Mouse (Mus musculus): Measurements from ENCODE around the gene Duoxa2. TPM values are rescaled to one million over a fixed set of nuclear protein-coding genes. Genes with fewer than 3 reads are reported as not detected.

The Duoxa2 gene
- polyA plus RNA-seq, 1 experiment from 2014 or later: not detected

- Histone ChIP-seq H3K9me3 (no peaks in the 10 kb centered on the region), H3K36me3 (no peaks in the 10 kb centered on the region), H3K4me2 (no peak overlapping the region), H3K27ac (replicated peaks) (no peak overlapping the region), H3K27me3 (peaks cover 99% of the 10 kb centered on the region), H3K9ac (no peak overlapping the region), H3K4me3 (no peak overlapping the region), H3K4me1 (replicated peaks) (peaks cover 40% of the 10 kb centered on the region)
- WGBS: 9% methylated on average over 14 of the region's 14 CpGs
- ATAC-seq (ENCODE audit: low read depth): no peak
These were observed 1.4 kb downstream of the Duoxa2 start for GRCm38 (mm10) chr2:122299911-122300655.

- Histone ChIP-seq H3K27ac (replicated peaks) (no peak overlapping the region), H3K27me3 (peaks cover 99% of the 10 kb centered on the region), H3K36me3 (no peaks in the 10 kb centered on the region), H3K4me1 (replicated peaks) (peaks cover 40% of the 10 kb centered on the region), H3K4me3 (peak overlapping the region; percentile 44; the same call in 1 of the 2 replicates), H3K4me2 (peak overlapping the region; percentile 77), H3K9me3 (no peaks in the 10 kb centered on the region), H3K9ac (no peak overlapping the region)
- 4% methylated on average over 14 of the region's 14 CpGs for WGBS
- no peak for ATAC-seq (ENCODE audit: low read depth)
These were observed 1.9 kb downstream of the Duoxa2 start for GRCm38 (mm10) chr2:122300656-122301020.

- no peaks in the 10 kb centered on the region for H3K36me3 ChIP-seq
- peak; percentile 54 for ATAC-seq (ENCODE audit: low read depth)
- peaks cover 40% of the 10 kb centered on the region for H3K4me1 ChIP-seq (replicated peaks)
- H3K4me2 ChIP-seq: peak overlapping the region; percentile 77
- H3K4me3 ChIP-seq: peak overlapping the region; percentile 44
- H3K27ac ChIP-seq (replicated peaks): no peak overlapping the region
- H3K27me3 ChIP-seq: peaks cover 99% of the 10 kb centered on the region
- 1% methylated on average over 48 of the region's 48 CpGs for WGBS
- H3K9ac ChIP-seq: peak overlapping the region; percentile 66
- no peaks in the 10 kb centered on the region for H3K9me3 ChIP-seq
These were observed 2.6 kb downstream of the Duoxa2 start for GRCm38 (mm10) chr2:122301081-122301920.

DNA sequence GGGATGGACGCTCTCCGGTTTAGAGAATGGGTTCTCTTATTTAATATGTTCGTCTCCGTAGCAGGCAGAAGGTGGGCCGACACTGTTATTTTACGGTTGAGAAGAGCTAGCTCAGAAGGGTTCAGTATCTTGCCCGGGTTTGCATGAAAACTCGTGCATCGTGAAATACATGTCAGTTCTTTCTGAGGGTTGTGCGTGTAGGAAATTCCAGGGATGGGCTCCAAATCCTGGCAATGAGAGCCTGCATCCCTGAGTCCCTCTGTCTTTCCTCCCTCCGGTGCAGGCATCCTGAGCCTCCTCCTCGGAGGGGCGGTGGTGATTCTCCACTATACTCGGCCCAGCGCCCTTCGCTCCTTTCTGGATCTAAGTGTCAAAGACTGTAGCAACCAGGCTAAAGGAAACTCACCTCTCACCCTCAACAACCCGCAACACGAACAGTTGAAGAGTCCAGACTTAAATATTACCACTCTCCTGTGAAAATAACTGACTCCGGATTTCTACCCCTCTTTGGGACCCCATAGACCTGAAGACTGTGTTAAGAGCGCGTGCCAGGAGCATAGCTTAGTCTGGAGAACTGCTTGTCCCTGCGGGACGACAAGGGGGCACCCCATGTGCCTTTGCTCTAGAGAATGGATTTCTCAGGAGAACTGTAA, 3.3 kb downstream of the Duoxa2 start:
- 6% methylated on average over 23 of the region's 23 CpGs for WGBS
- Histone ChIP-seq H3K4me2 (peak overlapping the region; percentile 77), H3K4me1 (replicated peaks) (peaks cover 40% of the 10 kb centered on the region), H3K4me3 (peak overlapping the region; percentile 44), H3K27me3 (peaks cover 99% of the 10 kb centered on the region), H3K9me3 (no peaks in the 10 kb centered on the region), H3K36me3 (no peaks in the 10 kb centered on the region), H3K9ac (peak overlapping the region; percentile 66), H3K27ac (replicated peaks) (no peak overlapping the region)
- no peak for ATAC-seq (ENCODE audit: low read depth)

GRCm38 (mm10) chr2:122302574-122303241, 4.0 kb downstream of the Duoxa2 start:
- Histone ChIP-seq H3K9me3 (no peaks in the 10 kb centered on the region), H3K4me3 (peak overlapping the region; percentile 44; the same call in 1 of the 2 replicates), H3K4me2 (peak overlapping the region; percentile 77; the same call in 1 of the 2 replicates), H3K27me3 (peaks cover 99% of the 10 kb centered on the region), H3K4me1 (replicated peaks) (peaks cover 34% of the 10 kb centered on the region), H3K36me3 (no peaks in the 10 kb centered on the region), H3K27ac (replicated peaks) (no peak overlapping the region), H3K9ac (no peak overlapping the region)
- ATAC-seq (ENCODE audit: low read depth): no peak
- 15% methylated on average over 9 of the region's 9 CpGs for WGBS

DNA sequence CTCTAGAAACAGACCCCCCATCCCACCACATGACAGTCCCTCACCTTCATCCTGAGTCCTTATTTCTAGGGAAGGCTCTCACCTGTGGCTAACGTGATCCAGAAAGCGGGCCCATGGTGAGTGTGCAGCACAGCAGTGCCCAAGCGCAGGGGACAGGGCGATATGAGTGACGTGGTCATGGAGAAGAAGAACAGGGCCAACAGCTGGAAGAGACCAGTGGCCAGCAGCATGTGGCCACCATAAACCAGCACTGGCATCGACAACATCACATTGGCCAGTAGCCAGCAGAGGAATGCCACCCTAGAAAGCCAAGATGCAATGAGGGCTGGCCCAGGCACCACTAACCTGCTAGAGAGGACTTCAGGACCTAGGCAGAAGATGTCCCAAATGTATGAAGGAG, 5.8 kb downstream of the Duoxa2 start:
- no peak overlapping the region for H3K4me3 ChIP-seq
- peaks cover 90% of the 10 kb centered on the region for H3K27me3 ChIP-seq
- no peaks in the 10 kb centered on the region for H3K9me3 ChIP-seq
- H3K4me1 ChIP-seq (replicated peaks): peaks cover 17% of the 10 kb centered on the region
- no peak overlapping the region for H3K9ac ChIP-seq
- no peaks in the 10 kb centered on the region for H3K36me3 ChIP-seq
- 85% methylated on average over 6 of the region's 6 CpGs for WGBS
- H3K4me2 ChIP-seq: no peak overlapping the region
- H3K27ac ChIP-seq (replicated peaks): no peak overlapping the region
- no peak for ATAC-seq (ENCODE audit: low read depth)

DNA sequence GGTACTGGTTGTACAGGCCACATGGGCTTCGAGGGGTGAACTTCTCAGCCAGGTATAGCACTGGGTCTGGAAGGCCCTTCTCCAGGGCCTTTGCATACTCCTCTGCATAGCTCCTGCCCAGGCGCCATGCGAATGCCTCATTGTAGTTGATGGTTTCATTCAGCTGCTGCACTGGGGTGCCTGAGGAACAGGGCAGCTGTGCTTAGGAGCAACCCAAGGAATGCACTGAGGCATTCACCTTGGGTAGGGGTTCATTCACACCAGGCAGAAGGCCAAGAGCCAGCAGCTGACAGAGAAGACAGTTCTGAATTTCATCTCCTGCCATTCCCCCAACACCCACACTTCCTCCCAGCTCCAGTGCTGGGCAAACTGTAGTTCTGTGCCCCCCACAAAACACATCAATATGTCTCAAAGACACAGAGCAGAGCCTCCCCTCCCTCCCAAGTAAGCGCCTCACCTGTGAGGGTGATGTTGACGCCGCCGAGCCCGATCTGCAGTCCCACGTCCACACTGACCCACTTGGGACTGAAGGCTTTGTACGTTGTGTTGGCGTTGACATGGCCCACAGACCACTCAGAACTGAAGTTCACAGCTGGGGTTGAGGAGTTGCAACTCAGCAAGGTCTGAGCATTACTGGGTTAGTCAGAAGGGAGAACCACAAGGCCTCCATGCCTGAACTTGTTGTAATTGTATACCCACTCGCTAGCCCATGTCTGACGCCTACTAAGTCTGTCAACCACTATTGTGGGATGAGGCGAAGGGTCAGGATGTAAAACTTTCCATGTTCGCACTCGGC, 6.6 kb downstream of the Duoxa2 start:
- 88% methylated on average over 16 of the region's 16 CpGs for WGBS
- Histone ChIP-seq H3K4me3 (no peak overlapping the region), H3K9ac (no peak overlapping the region), H3K36me3 (no peaks in the 10 kb centered on the region), H3K27me3 (peaks cover 84% of the 10 kb centered on the region), H3K27ac (replicated peaks) (no peak overlapping the region), H3K9me3 (no peaks in the 10 kb centered on the region), H3K4me2 (no peak overlapping the region), H3K4me1 (replicated peaks) (peaks cover 17% of the 10 kb centered on the region)
- no peak for ATAC-seq (ENCODE audit: low read depth)

DNA sequence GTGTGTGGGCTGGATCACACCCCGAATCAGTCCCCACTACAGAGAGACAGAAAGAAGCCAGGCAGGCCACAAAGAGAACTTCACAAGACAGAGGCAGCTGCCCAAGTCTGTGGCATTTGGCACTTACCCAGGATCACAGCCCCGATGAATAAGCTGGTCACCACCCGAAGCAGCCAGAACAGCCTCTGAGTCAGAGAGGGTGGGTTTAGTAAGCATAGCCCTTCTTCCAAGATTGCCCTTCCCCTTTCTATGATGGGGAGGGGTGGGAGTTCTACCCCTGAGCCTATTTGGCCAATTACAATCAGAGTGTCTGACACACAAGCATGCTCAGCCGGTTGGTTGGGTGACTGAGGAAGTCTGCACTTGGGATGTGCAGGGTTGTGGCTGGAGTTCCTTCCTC, 7.5 kb downstream of the Duoxa2 start:
- 50% methylated on average over 4 of the region's 4 CpGs for WGBS
- H3K9ac ChIP-seq: no peak overlapping the region
- H3K4me2 ChIP-seq: no peak overlapping the region
- no peaks in the 10 kb centered on the region for H3K9me3 ChIP-seq
- ATAC-seq (ENCODE audit: low read depth): no peak
- H3K4me3 ChIP-seq: no peak overlapping the region
- peaks cover 12% of the 10 kb centered on the region for H3K4me1 ChIP-seq (replicated peaks)
- no peaks in the 10 kb centered on the region for H3K36me3 ChIP-seq
- H3K27me3 ChIP-seq: peaks cover 83% of the 10 kb centered on the region
- H3K27ac ChIP-seq (replicated peaks): no peak overlapping the region

- H3K4me3 ChIP-seq: no peak overlapping the region
- ATAC-seq (ENCODE audit: low read depth): no peak
- WGBS: 48% methylated on average over 3 of the region's 3 CpGs
- H3K4me2 ChIP-seq: no peak overlapping the region
- no peak overlapping the region for H3K27ac ChIP-seq (replicated peaks)
- no peak overlapping the region for H3K9ac ChIP-seq
- peaks cover 83% of the 10 kb centered on the region for H3K27me3 ChIP-seq
- H3K9me3 ChIP-seq: no peaks in the 10 kb centered on the region
- no peaks in the 10 kb centered on the region for H3K36me3 ChIP-seq
- peaks cover 11% of the 10 kb centered on the region for H3K4me1 ChIP-seq (replicated peaks)
These were observed 10.9 kb downstream of the Duoxa2 start for GRCm38 (mm10) chr2:122309647-122310046.

DNA sequence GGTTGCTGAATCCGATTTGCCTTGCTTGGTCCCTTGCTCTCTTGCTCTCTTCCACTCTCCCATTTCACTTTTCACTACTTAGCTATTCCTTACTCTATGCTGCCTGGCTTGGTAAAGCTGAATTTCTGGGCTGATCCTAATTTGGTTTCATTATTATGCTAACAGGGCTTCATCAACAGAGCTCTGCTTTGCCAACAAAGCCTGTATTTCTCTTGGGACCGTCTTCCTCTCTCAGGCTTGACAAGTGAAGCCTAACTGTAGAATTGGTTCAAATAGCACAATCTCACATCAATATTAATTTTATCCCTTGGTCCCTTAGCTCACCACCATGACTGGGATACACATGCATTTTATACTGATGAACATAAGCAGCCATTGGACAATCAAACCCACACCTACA, 12.9 kb downstream of the Duoxa2 start:
- H3K27me3 ChIP-seq: peaks cover 78% of the 10 kb centered on the region
- WGBS: 44% methylated on average over 2 of the region's 2 CpGs
- H3K4me1 ChIP-seq (replicated peaks): peaks cover 11% of the 10 kb centered on the region
- H3K4me3 ChIP-seq: no peak overlapping the region
- H3K27ac ChIP-seq (replicated peaks): no peak overlapping the region
- no peaks in the 10 kb centered on the region for H3K36me3 ChIP-seq
- H3K4me2 ChIP-seq: no peak overlapping the region
- no peak overlapping the region for H3K9ac ChIP-seq
- H3K9me3 ChIP-seq: no peaks in the 10 kb centered on the region
- ATAC-seq (ENCODE audit: low read depth): no peak
